Mouse (Mus musculus) adipocyte (in vitro differentiated cells): ENCODE data around the gene Barhl2.

Experiments used
- DNase-seq: peaks from one replicate; pipeline ENCODE4 v3.0.0-alpha.2; 2016; ENCODE audit warnings: low spot score

Gene Barhl2

GRCm38 (mm10) chr5:106457986-106458476 is at the start of gene Barhl2:
Gene Barhl2, minus strand, starts transcription at chr5:106458166.
- no peak for DNase-seq

DNA sequence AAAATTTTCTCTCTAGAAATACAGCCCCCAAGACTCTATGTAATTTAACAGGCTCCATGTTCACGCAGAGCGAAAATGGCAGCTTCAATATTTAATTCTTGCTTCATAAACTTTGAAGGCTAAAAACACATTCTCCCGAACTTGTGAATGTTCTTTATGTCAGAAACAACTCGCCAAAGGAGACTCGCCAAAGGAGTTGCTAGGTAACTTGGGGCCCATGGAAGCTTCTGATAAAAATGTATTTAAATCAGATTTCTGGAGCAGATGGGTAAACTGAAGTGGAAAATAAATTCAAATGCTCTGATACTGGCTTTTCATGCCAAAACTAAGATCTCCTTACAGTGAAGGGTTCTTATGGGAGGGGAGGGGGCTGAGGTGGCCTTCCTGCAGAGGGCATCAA is 48.1 kb upstream of the Barhl2 start:
- no peak for DNase-seq

GRCm38 (mm10) chr5:106502684-106503545 is 44.9 kb upstream of the Barhl2 start:
- no peak for DNase-seq

DNA sequence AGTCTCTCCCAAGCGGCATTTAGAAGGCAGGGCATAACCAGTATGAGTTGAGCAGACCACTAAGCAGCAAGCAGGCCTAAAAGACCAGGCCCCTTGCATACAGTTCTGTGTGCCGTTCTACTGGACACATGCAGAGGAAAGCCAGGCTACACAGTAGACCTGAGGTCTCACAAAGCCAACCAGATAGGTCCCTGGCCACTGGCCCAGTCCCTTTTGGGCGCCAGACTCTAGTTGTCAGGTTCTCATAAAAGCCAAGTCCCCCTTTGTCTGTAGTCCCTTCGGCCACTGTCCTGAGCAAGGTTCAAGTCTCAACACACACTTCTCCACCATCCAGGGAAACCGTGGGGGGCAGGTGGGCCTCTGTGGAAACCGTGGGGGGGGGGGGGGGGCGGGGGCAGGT is 44.3 kb upstream of the Barhl2 start:
- DNase-seq: no peak

- DNase-seq: no peak
These were observed 33.8 kb upstream of the Barhl2 start for GRCm38 (mm10) chr5:106491771-106492170.

DNA sequence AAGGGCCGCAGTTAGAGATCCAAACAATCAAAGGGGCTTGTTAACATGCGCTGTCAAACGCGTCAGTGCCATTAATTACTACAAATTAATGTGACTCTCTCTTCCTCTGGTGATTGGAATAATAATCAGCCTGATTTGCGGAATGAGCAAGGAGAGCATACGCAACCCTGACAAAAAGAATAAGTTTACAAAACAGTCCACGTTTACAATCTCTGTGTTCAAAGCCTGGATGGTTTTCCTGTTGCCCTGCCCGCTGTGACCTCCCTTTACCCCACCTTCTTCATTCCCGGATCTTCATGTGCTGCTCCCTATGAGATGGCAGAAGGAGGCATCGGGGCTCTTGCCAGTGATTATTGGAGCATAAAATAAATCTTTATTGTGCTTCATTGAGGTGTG is 14.1 kb upstream of the Barhl2 start:
- no peak for DNase-seq

DNA sequence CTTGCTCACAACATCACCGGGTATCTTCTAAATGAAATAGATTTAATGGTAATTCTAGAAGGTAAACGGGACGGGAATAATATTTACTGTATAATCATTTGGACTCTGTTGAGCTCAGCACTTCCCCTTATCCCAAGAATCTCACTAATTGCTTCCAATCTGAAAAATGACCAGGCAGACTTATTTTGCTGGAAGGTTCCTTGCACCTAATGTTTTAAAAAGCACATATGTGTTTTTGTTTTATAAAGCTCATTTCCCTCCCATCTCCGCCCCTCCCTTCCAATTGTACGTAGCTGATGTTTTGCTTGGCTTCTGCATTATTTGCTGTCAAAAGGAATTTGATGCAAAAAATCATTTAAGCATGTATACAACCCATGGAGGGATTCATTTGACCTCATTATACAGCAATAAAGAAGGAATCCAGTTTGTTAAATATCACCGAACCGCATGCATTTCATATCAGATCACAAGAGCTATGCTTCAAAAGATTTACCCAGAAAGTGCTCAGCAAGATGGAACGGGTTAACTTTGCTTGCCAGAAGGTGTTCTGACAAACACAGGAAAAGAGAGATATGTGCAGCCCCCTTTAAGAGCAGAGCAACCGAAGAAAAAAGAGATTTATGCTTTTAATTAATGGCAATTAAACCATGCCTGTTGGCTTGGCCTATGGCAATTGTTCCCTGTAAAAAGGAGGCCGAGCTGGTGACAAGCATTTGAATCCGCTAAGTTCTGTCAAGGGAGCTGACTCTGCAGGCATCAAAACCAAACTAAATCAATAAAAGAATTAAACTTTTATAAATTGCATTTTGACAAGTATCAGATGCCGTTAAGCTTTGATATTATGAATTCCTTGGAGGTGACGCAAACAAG is 13.5 kb upstream of the Barhl2 start:
- no peak for DNase-seq

- DNase-seq: no peak
These were observed 7.3 kb upstream of the Barhl2 start for GRCm38 (mm10) chr5:106465129-106465790.

GRCm38 (mm10) chr5:106464336-106465128 is 6.6 kb upstream of the Barhl2 start:
- DNase-seq: no peak

- no peak for DNase-seq
These were observed 5.8 kb upstream of the Barhl2 start for GRCm38 (mm10) chr5:106463661-106464191.

DNA sequence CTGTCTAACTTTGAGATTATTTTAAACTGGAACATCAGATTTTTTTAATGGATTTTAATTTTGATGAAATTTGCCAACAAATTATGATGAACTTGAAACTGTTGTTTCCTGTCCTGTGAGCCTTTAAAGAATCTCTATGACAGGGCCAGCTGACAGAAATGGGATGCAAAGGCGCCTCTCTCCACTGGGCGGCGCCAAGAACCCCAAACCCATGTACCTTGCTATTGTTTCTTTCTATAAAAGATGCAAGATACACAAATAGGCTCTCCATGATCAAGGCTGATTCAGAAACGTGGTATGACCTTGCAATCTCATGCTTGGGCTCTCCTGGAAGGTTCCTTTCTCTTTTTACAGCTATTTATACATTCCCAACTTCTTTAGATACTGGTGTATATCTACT is 3.9 kb upstream of the Barhl2 start:
- peak; percentile 59 for DNase-seq

DNA sequence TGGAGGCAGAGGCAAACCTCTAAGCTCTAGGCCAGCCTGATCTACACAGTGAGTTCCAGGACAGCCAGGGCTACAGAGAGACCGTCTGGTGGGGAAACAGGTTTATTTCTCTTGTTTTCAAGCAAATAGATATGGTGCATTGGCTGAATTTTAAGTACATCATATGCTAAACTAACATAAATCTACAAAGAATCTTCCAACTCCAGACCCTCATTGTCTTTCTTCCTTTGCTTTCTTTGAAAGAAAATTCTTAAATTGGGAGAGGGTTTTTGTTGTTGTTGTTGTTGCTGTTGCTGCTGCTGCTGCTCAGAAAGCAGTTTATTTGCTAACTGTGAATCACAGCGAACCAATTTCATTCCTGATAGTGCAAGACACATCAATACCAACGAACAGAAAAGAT is 3.5 kb upstream of the Barhl2 start:
- no peak for DNase-seq

DNA sequence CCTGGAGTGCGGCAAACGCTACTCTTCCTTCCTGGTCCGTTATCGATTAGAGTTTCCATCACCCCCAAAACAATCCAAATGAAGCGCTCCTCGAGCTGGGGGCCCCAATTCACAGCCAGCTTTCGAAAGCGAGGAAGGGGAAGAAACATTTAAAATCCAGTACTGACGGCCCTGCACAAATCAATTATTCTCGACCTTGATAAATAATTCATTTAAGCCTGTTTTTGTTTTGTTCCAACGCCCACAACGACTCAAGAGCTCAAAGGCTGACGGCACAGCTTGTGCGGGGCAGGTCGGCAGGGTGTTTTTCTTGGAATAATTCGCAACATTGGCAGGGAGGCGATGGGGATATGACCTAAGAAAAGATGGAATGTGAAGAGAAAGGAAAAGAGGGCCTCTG is 2.6 kb upstream of the Barhl2 start:
- no peak for DNase-seq

GRCm38 (mm10) chr5:106460001-106460511 is 2.1 kb upstream of the Barhl2 start:
- DNase-seq: no peak

DNA sequence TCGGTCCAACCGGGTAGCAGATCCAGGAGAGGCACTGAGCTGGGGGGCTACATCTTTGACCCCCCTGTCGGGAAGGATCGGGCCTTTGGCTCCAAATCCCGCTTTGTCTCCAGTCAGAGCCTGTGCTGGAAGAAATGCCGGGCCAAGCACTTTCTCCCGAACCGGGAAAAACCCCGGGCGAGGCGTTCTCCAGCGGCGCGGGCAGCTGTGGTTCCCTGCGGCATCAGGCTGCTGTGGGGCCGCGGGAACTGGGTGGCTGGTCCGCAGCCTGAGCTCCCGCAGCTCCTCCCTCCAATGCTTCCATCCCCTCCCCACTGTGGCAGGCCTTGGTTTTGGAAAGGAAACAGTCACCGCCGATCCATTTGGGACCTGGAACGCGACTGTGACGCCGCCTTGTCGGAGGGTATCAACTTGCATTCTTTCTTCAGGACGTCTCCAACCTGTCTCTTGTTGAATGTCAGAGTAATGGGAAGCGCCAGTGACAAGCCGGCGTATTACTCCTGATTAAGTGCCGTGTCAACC is 1.2 kb upstream of the Barhl2 start:
- DNase-seq: no peak

- DNase-seq: no peak
These were observed 632 bp upstream of the Barhl2 start for GRCm38 (mm10) chr5:106458477-106459119.

DNA sequence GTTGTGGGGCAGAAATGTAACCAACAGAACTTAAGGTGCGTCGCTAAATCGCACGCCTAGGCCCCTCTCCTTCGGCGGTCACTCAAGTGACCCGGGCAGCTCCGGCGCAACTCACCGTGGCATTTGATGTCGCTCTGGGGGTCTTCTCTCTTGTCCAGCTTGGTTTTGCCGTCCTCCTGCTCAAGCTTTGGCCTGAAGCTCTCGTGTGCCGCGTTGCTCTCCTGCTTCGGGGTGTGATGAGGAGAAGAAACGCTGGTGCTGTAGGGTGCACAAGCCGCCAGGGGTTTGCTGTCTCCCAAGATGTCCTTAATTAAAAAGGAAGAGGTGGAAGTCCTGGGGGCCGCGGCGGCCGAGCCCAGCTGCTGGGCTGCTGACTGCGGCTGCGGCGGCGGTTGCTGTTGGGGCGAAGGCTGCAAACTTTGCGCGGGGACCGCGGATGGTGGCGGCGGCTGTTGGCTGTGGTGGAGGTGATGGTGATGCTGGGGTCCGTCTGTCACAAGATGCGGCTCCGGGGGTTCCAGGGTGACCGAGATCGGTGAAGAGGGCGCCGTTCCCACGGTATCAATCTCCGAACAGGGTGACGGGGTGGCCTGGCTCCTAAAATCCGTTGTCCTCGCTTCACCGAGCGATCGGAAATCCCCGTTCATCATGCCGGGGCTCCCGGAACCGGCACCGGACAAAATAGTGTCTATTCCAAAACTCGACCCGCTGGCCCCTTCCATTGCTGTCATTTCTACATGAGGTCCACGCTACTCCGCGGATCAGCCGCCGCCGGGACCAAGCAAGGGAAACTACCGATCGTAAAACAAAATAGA is 648 bp downstream of the Barhl2 start:
- no peak for DNase-seq

- no peak for DNase-seq
These were observed 2.0 kb downstream of the Barhl2 start for GRCm38 (mm10) chr5:106455984-106456383.
